Mouse (Mus musculus) liver, embryonic 16.5 days (tissue): ENCODE data around the gene Flvcr2. TPM values are rescaled to one million over a fixed set of nuclear protein-coding genes. Genes with fewer than 3 reads are reported as not detected.

Source experiments
- ATAC-seq: fragments of 200-750 bp; cut with Nextera tagmentation; 2 replicates; pipeline ENCODE4 v1.8.0; 2017; ENCODE audit warnings: low read depth, mild to moderate bottlenecking, moderate number of reproducible peaks, moderate library complexity
- H3K27ac ChIP-seq: fragments of 300-500 bp; sonication (generic); 2 replicates; pipeline ENCODE4 v1.5.1; 2014; ENCODE audit warnings: mild to moderate bottlenecking, low read length
- H3K27me3 ChIP-seq: fragments of 300-500 bp; sonication (generic); 2 replicates; pipeline ENCODE4 v1.6.1; 2014; ENCODE audit warnings: low read depth, low read length, mixed read lengths; ENCODE audit not compliant: control insufficient read depth, insufficient read depth
- H3K36me3 ChIP-seq: fragments of 300-500 bp; sonication (generic); 2 replicates; pipeline ENCODE4 v1.6.1; 2014; ENCODE audit warnings: mild to moderate bottlenecking; ENCODE audit not compliant: control insufficient read depth, insufficient read depth
- H3K4me1 ChIP-seq: fragments of 300-500 bp; sonication (generic); 2 replicates; pipeline ENCODE4 v1.6.1; 2014; ENCODE audit warnings: low read depth, low read length, mixed read lengths; ENCODE audit not compliant: control insufficient read depth
- H3K4me2 ChIP-seq: fragments of 300-500 bp; sonication (generic); 2 replicates; pipeline ENCODE4 v1.6.1; 2014; ENCODE audit warnings: low read depth, low read length, mixed read lengths
- H3K4me3 ChIP-seq: fragments of 300-500 bp; sonication (generic); 2 replicates; pipeline ENCODE4 v1.5.1; 2014; ENCODE audit warnings: low read depth, mild to moderate bottlenecking, low read length
- H3K9ac ChIP-seq: fragments of 300-500 bp; sonication (generic); 2 replicates; pipeline ENCODE4 v1.6.1; 2014; ENCODE audit warnings: low read depth, low read length
- H3K9me3 ChIP-seq: fragments of 300-500 bp; sonication (generic); replicated peaks from 2 replicates; pipeline ENCODE4 v1.6.1; 2016; ENCODE audit warnings: low read length; ENCODE audit not compliant: control insufficient read depth
- WGBS: fragments of 180-500 bp; shearing (Covaris S2); extraction: QIAGEN DNeasy Blood & Tissue Kit; methylation state at CpG from one replicate; pipeline ENCODE4 v1.1.7; 2014; ENCODE audit not compliant: insufficient replicate concordance; 5-methylcytosine and 5-hydroxymethylcytosine counted together
- polyA plus RNA-seq: library from polyadenylated mRNA; unstranded; fragments of >200 nt; fragmentation: Nextera tagmentation; extraction: Ambion mirVana; gene quantifications from 2 replicates; pipeline ENCODE4 v1.2.1, GENCODE M21; 2015

The Flvcr2 gene
- polyA plus RNA-seq, 1 experiment from 2014 or later = 10.0 TPM

DNA sequence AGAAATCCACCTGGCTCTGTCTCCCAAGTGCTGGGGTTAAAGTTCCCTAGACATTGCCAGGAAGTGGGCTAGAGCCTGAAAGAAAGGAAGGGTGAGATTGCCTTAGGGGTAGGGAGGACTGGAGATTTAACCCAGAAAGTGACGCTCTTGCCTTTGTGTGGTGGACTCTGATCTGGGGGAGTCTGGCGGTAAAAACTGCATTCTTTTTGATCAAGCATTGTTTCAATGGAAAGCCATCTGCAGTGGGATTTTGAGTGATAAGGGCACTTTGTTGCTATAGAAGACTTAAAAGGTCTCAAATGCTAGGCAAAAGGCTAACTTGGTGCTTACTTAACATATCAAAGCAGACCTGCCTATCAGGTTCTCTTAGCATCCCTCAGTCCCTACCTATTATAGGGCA, 6.9 kb downstream of the Flvcr2 start:
- H3K27ac ChIP-seq = no peak overlapping the region; the same call in 1 of the 2 replicates
- no peaks in the 10 kb centered on the region for H3K36me3 ChIP-seq
- H3K27me3 ChIP-seq = no peaks in the 10 kb centered on the region
- WGBS = 44% methylated on average over 2 of the region's 2 CpGs
- no peak overlapping the region for H3K4me3 ChIP-seq
- H3K4me2 ChIP-seq = no peak overlapping the region
- no peak for ATAC-seq
- no peak overlapping the region for H3K9ac ChIP-seq
- no peaks in the 10 kb centered on the region; the same call in 1 of the 2 replicates for H3K4me1 ChIP-seq
- H3K9me3 ChIP-seq = no peaks in the 10 kb centered on the region

DNA sequence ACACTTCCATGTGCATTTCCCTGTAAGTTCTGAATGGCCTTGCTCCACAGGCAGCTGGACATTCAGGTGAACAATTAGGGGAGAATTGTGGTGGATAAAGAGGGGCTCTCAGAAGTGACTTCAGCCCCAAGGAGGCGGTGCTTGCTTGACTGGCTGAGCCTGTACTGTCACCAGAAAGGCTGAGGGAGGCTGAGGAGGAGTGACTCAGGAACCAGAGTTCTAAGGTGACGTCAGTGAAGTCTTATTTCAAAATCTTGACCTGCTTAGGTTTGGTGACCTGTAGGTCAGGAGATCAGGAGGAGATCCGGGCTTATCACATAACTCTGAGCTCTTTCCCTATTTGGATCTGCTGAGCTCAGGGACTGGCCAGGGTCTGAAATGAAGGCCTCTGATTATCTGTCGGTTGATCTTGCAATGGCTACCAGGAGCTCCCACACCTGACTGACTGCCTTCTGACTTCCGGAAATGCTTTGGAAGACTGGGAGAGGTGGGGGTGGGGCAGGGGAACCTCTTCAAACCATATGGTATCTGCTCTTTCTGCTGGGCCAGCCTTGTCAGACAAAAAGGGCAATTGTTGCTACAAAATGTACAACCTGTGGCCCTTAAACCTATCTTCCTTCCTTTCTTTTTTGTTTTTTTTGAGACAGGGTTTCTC, 8.4 kb downstream of the Flvcr2 start:
- no peak for ATAC-seq
- Histone ChIP-seq H3K27ac (no peak overlapping the region), H3K4me3 (no peak overlapping the region), H3K27me3 (no peaks in the 10 kb centered on the region), H3K4me2 (no peak overlapping the region), H3K4me1 (no peaks in the 10 kb centered on the region; the same call in 1 of the 2 replicates), H3K36me3 (no peaks in the 10 kb centered on the region), H3K9me3 (no peaks in the 10 kb centered on the region), H3K9ac (no peak overlapping the region)
- 44% methylated on average over 5 of the region's 5 CpGs for WGBS

- 53% methylated on average over 3 of the region's 3 CpGs for WGBS
- no peak overlapping the region for H3K4me3 ChIP-seq
- no peaks in the 10 kb centered on the region; the same call in 1 of the 2 replicates for H3K4me1 ChIP-seq
- H3K36me3 ChIP-seq = no peaks in the 10 kb centered on the region
- no peak overlapping the region for H3K4me2 ChIP-seq
- H3K27me3 ChIP-seq = no peaks in the 10 kb centered on the region
- H3K9me3 ChIP-seq = no peaks in the 10 kb centered on the region
- no peak for ATAC-seq
- no peak overlapping the region for H3K9ac ChIP-seq
- H3K27ac ChIP-seq = no peak overlapping the region
Measured at GRCm38 (mm10) chr12:85756455-85756854, 10.1 kb downstream of the Flvcr2 start.

- H3K4me2 ChIP-seq = no peak overlapping the region
- WGBS = 38% methylated on average over 3 of the region's 3 CpGs
- no peak overlapping the region for H3K4me3 ChIP-seq
- H3K27ac ChIP-seq = no peak overlapping the region
- no peaks in the 10 kb centered on the region for H3K9me3 ChIP-seq
- H3K36me3 ChIP-seq = no peaks in the 10 kb centered on the region
- no peak overlapping the region for H3K9ac ChIP-seq
- H3K4me1 ChIP-seq = no peaks in the 10 kb centered on the region; the same call in 1 of the 2 replicates
- no peak for ATAC-seq
- no peaks in the 10 kb centered on the region for H3K27me3 ChIP-seq
Measured at GRCm38 (mm10) chr12:85757074-85757473, 10.7 kb downstream of the Flvcr2 start.

DNA sequence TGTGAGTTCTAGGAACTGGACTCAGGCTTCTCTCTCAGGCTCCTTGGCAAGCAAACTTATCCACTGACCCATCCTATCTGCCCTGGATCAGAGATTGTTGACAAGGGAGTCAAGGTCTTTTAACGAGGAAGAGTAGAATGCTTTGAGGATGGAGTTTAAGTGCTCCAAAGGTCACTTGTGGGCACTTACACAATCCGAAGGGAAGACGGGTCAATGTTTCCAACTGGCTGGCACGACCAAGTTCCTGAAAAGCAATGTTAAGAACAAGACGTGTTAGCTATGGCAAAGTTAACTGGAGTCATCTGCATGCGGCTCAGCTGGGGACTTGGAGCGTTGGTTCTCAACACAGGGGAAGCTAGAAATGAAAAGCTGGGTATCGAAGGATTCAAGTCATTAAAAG, 12.4 kb downstream of the Flvcr2 start:
- 62% methylated on average over 8 of the region's 8 CpGs for WGBS
- H3K4me2 ChIP-seq = no peak overlapping the region

DNA sequence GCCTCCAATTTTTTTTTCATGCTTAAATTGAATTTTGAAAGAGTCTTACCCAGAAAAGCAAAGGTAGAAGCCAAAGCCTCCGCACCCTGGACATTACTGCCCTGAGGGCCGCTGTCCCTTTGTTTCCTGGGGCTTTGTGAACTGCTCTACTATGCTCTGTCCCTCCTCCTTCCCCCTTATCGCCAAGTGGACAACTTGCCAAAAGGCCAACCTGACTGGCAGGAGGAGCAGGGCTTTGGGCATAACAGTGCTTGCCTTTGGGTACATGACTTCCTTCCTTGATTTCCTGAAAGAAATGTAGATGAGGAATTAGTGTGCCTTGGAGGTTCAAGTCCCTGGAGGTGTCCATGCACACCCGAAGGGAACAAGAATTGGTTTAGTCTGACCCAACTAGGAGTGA, 15.1 kb downstream of the Flvcr2 start:
- no peaks in the 10 kb centered on the region for H3K27me3 ChIP-seq
- ATAC-seq = no peak

More for the DNA sequence above, 12.4 kb downstream of the Flvcr2 start:
- H3K4me1 ChIP-seq = no peaks in the 10 kb centered on the region; the same call in 1 of the 2 replicates
- ATAC-seq = no peak
- no peaks in the 10 kb centered on the region for H3K9me3 ChIP-seq
- H3K27me3 ChIP-seq = no peaks in the 10 kb centered on the region
- H3K9ac ChIP-seq = no peak overlapping the region
- H3K27ac ChIP-seq = no peak overlapping the region
- no peaks in the 10 kb centered on the region for H3K36me3 ChIP-seq
- H3K4me3 ChIP-seq = no peak overlapping the region

DNA sequence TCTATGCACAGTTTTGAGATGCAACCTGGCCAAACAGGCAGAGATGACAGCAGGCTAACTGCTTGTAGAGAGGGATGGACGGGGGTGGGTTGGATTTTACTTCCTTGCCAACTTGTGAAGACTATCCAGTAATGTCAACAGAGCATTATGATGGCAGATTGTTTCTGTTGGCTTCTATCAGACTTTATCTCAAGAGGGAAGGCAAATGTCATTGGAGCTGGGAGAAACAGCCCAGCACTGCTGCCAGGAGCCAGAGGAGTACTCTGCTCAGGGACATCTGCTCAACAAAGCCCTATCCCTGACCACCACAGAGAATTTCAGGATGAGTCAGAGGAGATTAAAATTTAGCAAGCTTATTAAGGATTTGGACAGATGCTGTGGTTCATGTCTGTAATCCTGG, 18.3 kb downstream of the Flvcr2 start:
- H3K9me3 ChIP-seq = no peaks in the 10 kb centered on the region
- H3K27ac ChIP-seq = no peak overlapping the region
- H3K9ac ChIP-seq = no peak overlapping the region
- H3K4me1 ChIP-seq = no peaks in the 10 kb centered on the region
- no peaks in the 10 kb centered on the region for H3K36me3 ChIP-seq
- 47% methylated on average over 1 of the region's 1 CpGs for WGBS
- no peak for ATAC-seq
- H3K4me3 ChIP-seq = no peak overlapping the region
- no peaks in the 10 kb centered on the region for H3K27me3 ChIP-seq
- no peak overlapping the region for H3K4me2 ChIP-seq

More for the DNA sequence above, 15.1 kb downstream of the Flvcr2 start:
- 52% methylated on average over 4 of the region's 4 CpGs for WGBS
- H3K4me3 ChIP-seq = no peak overlapping the region
- H3K36me3 ChIP-seq = no peaks in the 10 kb centered on the region
- no peaks in the 10 kb centered on the region for H3K4me1 ChIP-seq
- no peaks in the 10 kb centered on the region for H3K9me3 ChIP-seq
- no peak overlapping the region for H3K27ac ChIP-seq
- H3K4me2 ChIP-seq = no peak overlapping the region
- H3K9ac ChIP-seq = no peak overlapping the region

GRCm38 (mm10) chr12:85766287-85766686, 19.9 kb downstream of the Flvcr2 start:
- Histone ChIP-seq H3K36me3 (no peaks in the 10 kb centered on the region), H3K27ac (peak overlapping the region; percentile 70), H3K9ac (no peak overlapping the region), H3K4me2 (no peak overlapping the region), H3K27me3 (no peaks in the 10 kb centered on the region), H3K4me1 (no peaks in the 10 kb centered on the region), H3K9me3 (no peaks in the 10 kb centered on the region), H3K4me3 (no peak overlapping the region)
- ATAC-seq = peak; percentile 92
- 54% methylated on average over 3 of the region's 3 CpGs for WGBS

DNA sequence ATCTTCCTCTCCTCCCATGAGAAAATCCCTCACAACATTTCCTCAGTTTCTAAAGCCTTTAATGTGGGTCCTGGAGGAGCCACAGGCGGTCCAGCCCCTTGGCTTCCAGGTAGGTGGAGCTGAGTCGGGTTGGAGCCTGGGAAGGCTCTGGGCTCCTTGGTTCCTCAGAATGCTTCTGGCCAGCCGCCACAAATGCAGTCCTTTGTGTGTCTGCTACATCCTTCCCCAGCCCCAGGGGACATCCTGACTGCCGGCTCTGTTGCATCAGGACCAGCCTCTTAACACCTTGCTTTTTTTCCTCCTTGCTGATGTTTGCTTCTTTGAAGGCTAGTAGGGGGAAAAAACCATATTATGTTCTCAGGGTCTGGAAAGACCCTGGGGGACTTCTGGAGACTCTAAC, 21.4 kb downstream of the Flvcr2 start:
- WGBS = 40% methylated on average over 4 of the region's 4 CpGs
- Histone ChIP-seq H3K27me3 (no peaks in the 10 kb centered on the region), H3K9me3 (no peaks in the 10 kb centered on the region), H3K4me1 (no peaks in the 10 kb centered on the region), H3K36me3 (no peaks in the 10 kb centered on the region), H3K27ac (no peak overlapping the region), H3K4me2 (no peak overlapping the region), H3K9ac (no peak overlapping the region), H3K4me3 (no peak overlapping the region)
- ATAC-seq = no peak
